ENCODE assay signal across 14 mouse cellular contexts in the genomic region with DNA sequence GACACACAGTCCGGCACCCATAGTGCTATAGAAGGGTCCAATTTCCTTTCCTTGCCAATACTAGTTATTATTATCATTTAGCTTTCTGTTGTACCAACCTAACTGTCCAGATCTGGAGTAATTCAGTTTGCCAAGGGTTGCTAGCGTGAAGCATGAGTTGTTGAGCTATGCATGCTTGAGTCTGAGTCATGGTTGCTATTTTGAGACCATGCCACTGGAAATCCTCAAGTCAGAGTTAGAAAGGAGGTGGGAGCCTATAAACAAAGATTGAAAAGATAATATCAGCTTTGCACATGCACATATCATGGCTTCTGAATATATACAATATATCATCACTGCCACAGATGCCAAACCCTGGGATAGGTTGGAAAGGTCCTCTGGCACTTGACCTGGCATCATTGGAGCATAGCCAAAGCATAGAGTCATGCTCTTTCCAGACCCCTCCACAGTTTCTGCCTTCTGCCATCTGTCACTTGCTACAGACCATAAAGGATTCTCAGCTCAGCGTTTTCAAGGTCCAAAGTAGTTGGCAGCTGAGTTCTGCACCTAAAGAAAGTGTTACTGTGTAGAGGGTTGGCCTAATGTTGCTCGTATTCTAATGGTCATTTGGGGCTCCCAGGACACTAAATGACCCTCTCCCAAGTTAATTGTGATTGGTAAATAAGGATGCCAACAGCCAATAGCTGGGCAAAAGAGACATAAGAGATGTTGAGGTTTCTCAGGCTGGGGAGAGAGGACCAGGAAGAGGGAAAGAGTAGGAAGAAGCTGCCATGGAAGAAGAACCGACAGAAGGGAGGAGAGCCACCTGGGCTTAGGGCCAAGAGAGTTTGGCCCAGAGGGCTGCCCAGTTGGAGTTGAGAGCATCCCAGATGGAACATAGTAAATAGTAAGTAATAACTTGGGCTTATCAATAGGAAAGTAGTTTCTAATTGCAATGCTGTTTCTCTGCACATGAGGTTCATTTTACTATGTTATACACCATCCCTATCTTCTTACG.
DNase-seq lines count a peak whose midpoint lies in the region; ATAC-seq lines count a peak whose summit lies in the region.
"Had no signal": no experiment of that assay in that cellular context is flagged by ENCODE, and none has a peak within 500 bp of the region (broad histone marks: within the 10 kb centered on the region; RNA-seq: fewer than 3 reads in every experiment).

No protein-coding gene starts in this region.

- no peaks in the 10 kb centered on the region for H3K9me3 ChIP-seq in heart, embryonic 13.5 days
- H3K9me3 ChIP-seq: liver, embryonic 13.5 days; midbrain, embryonic 15.5 days; neural tube, embryonic 15.5 days had no signal

- H3K27ac ChIP-seq in heart, embryonic 13.5 days (replicated peaks), result peak overlapping the region; percentile 60
- H3K27ac ChIP-seq: liver, embryonic 13.5 days; midbrain, embryonic 15.5 days; neural tube, embryonic 15.5 days had no signal

- no peak for ATAC-seq in heart, embryonic 13.5 days (ENCODE audit: extremely low read depth, insufficient number of reproducible peaks, low FRiP score, low TSS enrichment)
- no peak for ATAC-seq in CD4-positive, CD25-positive, alpha-beta regulatory T cell, adult 4 months
- ATAC-seq: hindbrain, embryonic 16.5 days; midbrain, embryonic 15.5 days had no signal

- 55% methylated on average over 6 of the region's 6 CpGs for WGBS in heart, embryonic 13.5 days

- H3K4me1 ChIP-seq in heart, embryonic 13.5 days, result peaks cover 24% of the 10 kb centered on the region
- H3K4me1 ChIP-seq: liver, embryonic 13.5 days; midbrain, embryonic 15.5 days; neural tube, embryonic 15.5 days had no signal

- H3K36me3 ChIP-seq in heart, embryonic 13.5 days, result no peaks in the 10 kb centered on the region
- H3K36me3 ChIP-seq: liver, embryonic 13.5 days; midbrain, embryonic 15.5 days; neural tube, embryonic 15.5 days had no signal

- no peak overlapping the region for H3K4me3 ChIP-seq in heart, embryonic 13.5 days
- H3K4me3 ChIP-seq: liver, embryonic 13.5 days; midbrain, embryonic 15.5 days; neural tube, embryonic 15.5 days had no signal

- H3K9ac ChIP-seq in heart, embryonic 13.5 days, result no peak overlapping the region
- H3K9ac ChIP-seq: liver, embryonic 13.5 days; midbrain, embryonic 15.5 days; neural tube, embryonic 15.5 days had no signal

- H3K4me2 ChIP-seq in heart, embryonic 13.5 days, result no peak overlapping the region
- H3K4me2 ChIP-seq: liver, embryonic 13.5 days; midbrain, embryonic 15.5 days; neural tube, embryonic 15.5 days had no signal

- no peak for DNase-seq in heart, postnatal 25 days (ENCODE audit: low spot score)
- DNase-seq in right cerebral cortex, adult 2 months (ENCODE audit: low spot score in 2 of 2), result peak; percentile 22 to 28
- no peak for DNase-seq in right cerebral cortex, postnatal 25 days
- peak; percentile 82 for DNase-seq in cerebellum, adult 9-11 months
- DNase-seq in kidney, postnatal 25 days, result no peak
- DNase-seq in gastrocnemius, postnatal 10 days, result no peak
- DNase-seq: gastrocnemius, postnatal 25 days; liver, embryonic 13.5 days; lung, postnatal 36 days had no signal

- intact Hi-C loops in heart, postnatal 25 days (cut with DNase I), result no loop called here

- no peaks in the 10 kb centered on the region for H3K27me3 ChIP-seq in heart, embryonic 13.5 days (replicated peaks)
- H3K27me3 ChIP-seq: liver, embryonic 13.5 days; midbrain, embryonic 15.5 days; neural tube, embryonic 15.5 days had no signal

Comparison
In these comparisons a context has a peak if more than half of its experiments do, and no peak if none do; other contexts are left out.
1. DNase-seq: peak in right cerebral cortex, adult 2 months (2 of 2) and cerebellum, adult 9-11 months (single experiment); none in heart, postnatal 25 days (single experiment), right cerebral cortex, postnatal 25 days (single experiment), kidney, postnatal 25 days (0 of 2) and gastrocnemius, postnatal 10 days (single experiment).